Mouse (Mus musculus) heart, adult 2 months (tissue): ENCODE measurements around the gene Drd2.

Source experiments
- CTCF ChIP-seq: fragments of 200-600 bp; IDR thresholded peaks from 2 replicates; pipeline ENCODE4 v1.8.1; 2022; ENCODE audit warnings: antibody characterized with exemption, mild to moderate bottlenecking, moderate library complexity
- EP300 ChIP-seq: fragments of 200-500 bp; IDR thresholded peaks from 2 replicates; pipeline ENCODE4 v1.6.1; 2011; ENCODE audit warnings: low read depth, low read length, control low read depth; ENCODE audit not compliant: insufficient read depth
- POLR2A ChIP-seq: fragments of 200-500 bp; IDR thresholded peaks from 2 replicates; pipeline ENCODE4 v1.6.1; 2011; ENCODE audit warnings: mild to moderate bottlenecking, low read depth, low read length, control low read depth; ENCODE audit not compliant: insufficient read depth

GRCm38 (mm10) chr9:49407028-49407427 lies 66.6 kb downstream of the Drd2 start:
- TF ChIP-seq CTCF (no peak), EP300 (no peak), POLR2A (no peak)
